Mouse (Mus musculus) mouse trophoblast stem cell (cell line): ENCODE measurements around the gene Wif1.

ENCODE experiments used
- in situ Hi-C, 2 experiments: fragments of 300-500 bp; cut with MseI, MboI; formaldehyde crosslinking; loops; 2 replicates in 1 of 2; 3 replicates in 1 of 2; pipeline ENCODE4 v1.15.1; 2025

Wif1 gene

DNA sequence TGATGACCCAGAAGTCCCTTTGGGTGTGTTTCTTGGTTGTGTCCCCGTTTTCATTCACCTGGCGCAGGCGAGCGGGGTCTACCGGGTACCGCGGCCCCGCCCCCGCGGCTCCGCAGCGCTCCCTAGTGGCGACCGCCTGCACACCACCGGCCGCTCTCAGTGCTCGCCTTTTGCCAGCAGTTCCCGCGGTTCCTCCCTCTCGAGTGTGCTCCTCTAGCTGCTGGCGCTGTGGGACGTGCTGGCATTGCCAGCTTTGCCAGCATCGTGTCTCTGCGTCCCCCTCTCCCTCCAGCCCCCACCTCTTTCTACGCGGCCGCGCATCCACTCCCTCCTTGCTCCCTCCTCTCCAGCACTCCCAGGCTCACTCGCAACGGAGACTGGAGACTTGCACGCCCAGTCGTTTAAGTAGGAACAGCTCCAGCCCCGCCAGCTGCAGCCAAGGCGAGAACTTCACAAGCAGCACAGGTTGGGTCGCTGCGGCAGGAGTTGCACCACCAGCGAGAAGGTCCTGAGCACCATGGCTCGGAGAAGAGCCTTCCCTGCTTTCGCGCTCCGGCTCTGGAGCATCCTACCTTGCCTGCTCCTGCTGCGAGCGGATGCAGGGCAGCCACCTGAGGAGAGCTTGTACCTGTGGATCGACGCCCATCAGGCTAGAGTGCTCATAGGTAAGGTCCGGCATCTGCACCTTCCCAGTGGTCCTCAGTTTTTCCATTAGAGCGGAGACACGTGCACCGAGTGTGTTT is at the start of gene Wif1:
Wif1 (plus strand) TSS at position 135 of the 743 bp plus-strand sequence.
- in situ Hi-C loops: loop anchor here (10.0 kb wide), 2 partner anchors 99 to 221 kb away; no protein-coding TSS in a partner anchor

DNA sequence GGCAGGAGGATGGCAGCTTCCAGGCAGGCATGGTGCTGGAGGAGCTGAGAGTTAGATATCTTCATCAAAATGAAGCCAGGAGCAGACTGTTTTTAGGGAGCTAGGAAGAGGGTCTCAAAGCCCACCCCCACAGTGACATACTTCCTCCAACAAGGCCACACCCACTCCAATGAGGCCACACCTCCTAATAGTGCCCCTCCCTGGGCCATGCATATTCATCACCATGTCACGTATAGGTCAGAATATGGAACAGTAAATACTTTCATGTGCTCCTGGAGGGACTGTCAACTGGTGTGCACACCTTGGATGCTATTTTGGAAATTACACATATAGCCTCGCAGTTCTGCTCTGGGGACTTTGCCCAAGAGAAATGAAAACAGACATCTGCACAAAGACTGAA is 31.6 kb upstream of the Wif1 start:
- in situ Hi-C loops: no loop called here

DNA sequence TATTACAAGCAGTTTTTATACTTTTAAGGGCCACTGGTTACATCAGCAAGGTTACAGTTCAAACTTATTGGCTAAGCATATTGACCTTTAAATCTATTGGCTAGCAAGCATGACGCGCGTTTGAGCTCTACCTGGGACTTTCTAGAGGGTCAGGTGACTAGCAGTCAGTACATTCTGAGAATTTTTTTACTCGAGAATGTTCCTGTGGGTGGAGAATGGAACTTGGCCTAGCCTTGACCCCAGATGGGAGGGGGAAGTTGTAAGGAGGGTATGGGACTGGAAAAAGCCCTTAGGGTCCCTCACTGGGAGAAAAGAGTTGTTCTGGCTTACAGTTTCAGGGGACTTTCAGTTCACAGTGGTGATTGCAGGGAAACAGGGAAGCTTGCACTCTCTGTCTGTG is 22.3 kb upstream of the Wif1 start:
- in situ Hi-C loops: no loop called here

DNA sequence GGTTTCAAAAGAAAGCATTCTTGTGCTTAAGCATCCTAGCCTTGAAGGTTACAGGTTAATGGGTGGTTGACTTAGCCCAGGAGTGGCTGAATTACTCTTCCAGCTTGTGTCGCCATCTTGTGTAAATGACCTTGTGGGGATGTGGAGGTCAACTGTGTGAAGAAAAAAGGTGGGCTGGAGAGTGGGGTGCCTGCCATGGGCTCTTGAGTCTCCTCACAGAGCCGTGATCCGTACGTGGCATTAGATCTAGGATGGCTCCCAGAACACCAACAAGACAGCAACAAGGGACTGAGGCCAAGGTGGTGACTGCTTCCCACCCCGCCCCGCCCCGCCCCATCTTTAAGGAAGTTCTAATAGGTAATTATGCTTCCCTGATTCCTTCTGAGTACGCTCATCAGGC is 17.5 kb upstream of the Wif1 start:
- in situ Hi-C loops: no loop called here

DNA sequence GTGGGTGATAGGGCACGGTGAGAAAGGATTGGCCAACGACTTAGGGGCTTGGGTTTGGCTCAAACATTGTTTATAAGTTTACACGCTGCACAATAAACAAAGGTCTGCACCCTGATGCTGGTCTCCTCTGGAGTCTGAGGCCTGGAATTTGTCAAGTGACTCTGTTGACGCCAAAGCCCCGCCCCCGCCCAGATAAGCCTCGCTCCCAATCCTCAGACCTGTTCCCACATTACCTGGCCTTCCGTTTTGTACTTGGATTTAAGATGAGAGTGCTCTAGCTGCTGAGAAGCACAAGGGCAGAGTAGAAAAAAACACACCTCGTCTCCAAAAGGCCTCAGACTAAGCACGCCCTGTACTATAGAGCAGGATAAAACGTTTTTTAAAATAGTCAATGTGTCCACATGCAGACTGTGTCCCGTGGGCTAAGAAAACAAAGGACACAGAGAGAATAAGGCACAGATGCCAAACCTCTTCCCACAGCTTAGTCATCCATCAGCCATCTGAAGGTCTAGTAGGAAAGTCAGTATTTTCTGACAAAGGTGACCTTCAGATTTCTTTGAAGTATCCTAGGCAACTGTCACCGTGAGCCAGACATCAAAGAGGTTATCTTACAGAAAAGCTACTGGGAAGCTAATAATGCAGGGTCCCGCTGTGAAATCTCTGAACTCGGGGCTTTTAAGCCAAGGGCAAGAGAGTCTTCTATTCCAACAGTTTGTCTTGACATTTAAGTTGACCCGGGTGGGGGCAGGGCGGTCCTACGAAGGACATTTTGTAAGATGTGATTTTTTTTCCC is 16.9 kb upstream of the Wif1 start:
- in situ Hi-C loops: no loop called here

DNA sequence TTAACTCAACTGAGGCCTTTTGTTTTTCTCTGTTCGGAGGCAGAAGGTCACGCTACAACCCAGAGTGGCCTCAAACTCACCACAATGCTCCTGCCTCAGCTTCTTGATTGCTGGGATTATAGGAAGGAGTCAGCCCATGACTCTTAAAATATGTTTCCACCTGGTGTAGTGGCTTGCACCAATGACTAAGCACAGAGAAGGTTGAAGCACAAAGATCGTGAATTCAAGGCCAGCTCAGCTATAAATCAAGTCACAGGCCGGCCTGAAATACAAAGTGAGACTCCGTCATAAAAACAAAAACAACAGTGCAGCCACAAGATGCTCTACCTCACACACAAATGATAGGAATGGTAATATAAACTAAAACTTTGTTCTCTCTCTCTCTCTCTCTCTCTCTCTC is 10.8 kb upstream of the Wif1 start:
- in situ Hi-C loops: loop anchor here in 1 of 2 experiments (10.0 kb wide), 1 partner anchor 108 kb away; no protein-coding TSS in a partner anchor

DNA sequence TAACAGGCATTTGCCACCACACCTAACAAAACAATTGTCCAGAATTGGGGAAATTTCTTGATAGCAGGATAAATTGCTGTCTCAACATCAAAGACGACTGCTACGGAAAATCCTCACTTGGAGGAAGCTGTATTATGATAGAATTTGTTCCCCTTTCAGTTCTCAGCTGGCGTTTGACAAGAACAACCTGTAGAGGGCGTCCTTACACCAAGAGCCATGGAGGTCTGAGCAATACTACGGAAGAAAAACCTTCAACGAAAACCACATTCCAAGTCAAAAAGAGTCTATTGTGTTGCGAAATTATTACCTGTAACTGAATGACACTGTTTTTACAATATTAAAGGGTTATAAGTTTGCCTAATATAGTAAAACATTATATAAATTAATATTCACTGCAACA is 2.0 kb upstream of the Wif1 start:
- in situ Hi-C loops: loop anchor here (10.0 kb wide), 2 partner anchors 97 to 223 kb away; no protein-coding TSS in a partner anchor

DNA sequence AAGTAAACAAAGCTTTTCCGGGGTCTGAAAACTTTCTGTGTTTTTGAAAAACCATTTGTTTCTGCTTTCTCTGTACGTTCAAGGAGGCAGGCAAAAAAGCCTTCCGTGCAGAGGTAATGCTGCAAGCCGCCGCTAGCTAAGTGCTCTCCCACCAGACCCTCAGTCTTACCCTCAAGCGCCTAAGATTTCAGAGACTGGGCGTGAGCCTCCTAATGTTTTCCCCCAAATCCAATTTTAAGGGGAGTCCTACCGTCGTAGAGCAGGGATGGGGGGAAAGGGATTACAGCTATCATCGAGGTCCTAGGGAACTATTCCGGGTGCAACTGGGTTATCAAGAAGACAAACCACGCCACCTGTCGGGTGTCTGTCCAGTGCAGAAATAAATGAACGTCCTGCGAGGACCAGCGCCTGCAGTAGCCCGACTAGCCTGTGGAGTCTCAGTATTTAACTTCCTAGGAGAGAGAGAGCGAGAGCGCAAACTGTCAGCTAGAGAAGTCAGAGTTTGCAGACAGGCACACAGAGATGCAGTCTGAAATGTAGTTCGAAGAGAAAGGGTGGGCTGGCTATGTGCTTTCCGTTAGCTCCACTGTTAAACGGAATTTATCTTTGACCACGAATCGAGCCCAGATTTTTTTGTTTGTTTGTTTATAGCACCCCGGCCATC is 500 bp upstream of the Wif1 start:
- in situ Hi-C loops: loop anchor here (10.0 kb wide), 2 partner anchors 98 to 222 kb away; no protein-coding TSS in a partner anchor

DNA sequence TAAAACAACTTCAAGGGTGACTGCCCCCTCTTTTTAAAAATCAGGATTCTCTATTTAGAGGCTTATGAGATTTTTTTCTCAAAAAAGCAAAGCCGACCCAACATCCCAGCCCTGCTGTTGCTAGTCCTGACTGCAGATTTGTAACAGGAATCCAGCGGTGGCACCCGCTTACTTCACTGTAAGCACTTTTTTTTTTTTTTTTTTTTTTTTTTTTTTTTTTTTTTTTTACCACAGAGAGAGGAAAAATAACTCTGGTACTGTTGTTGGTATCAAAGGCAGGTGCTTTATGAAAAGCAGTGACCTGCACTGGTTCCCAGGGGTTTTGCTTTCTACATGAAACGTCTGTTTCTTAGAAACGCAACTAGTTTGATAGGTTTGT is 798 bp downstream of the Wif1 start:
- in situ Hi-C loops: loop anchor here (10.0 kb wide), 2 partner anchors 100 to 220 kb away; no protein-coding TSS in a partner anchor

DNA sequence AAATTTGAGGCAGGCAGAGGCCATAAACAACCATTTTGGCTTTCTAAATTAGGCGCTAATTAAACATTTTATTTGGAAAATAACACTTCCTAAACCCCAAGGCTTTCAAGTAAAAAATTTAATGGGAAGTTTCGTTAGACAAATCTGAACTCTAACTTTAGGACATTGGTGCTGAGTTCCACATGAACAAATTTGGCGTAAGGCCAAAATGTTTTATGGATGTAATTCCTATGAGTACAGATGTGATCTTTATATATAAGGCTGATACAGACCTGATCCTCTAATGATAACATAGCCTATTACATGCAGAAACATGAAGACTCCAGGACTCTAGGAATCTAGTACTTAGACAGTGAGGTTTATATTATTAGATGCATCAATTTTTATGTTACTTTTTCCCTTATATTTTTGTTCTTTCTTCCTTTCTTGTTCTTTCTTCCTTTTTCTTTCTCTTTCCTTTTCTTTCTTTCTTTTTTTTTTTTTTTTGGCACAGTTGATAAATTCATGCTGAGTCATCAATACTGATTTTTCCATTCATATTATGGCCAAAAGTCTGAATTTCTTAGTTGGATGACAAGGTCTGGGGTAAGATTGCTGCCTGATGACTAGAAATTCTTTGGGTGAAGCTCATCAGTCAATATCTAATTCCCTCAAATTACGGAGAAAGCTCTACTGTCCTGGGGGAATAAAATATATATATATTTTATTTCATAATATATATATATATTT is 5.0 kb downstream of the Wif1 start:
- in situ Hi-C loops: loop anchor here (10.0 kb wide), 2 partner anchors 104 to 216 kb away; no protein-coding TSS in a partner anchor

DNA sequence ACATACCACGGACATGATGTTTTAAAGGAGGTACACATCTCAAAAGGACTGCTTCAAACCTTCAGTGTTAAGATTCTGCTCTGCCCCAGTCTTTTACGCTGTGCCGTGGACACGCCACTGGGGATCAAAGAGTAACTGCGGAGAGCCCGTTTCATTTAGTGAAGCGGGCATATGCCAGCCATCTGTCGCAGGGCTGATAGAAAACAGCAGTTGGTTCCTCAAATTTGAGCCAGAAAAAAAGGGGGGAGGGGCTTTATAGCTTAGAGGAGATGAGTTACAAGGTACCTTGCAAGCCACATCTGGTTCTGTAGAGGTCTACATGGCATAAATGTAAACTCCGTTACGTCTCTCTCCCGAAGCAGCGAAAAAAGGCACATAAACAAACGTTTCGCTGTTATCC is 7.2 kb downstream of the Wif1 start:
- in situ Hi-C loops: no loop called here

DNA sequence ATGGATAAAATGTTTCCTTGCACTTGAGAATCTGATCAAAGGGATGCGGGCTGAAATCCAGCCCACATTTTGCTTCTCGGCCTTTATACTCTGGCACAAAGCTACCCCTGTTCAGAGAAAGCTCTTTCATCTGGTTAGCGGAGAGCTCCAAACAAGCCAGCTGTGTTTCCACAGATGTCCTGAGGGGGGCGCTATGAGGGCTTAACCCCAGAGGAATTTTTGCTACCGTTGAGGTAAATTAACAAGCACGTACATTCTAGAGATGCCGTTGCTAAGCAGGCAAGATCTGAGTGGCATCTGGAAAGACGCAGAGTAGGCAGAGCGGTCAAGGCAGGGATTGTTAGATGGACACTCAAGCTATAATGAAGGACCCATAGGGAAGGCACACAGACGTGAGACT is 13.7 kb downstream of the Wif1 start:
- in situ Hi-C loops: no loop called here

DNA sequence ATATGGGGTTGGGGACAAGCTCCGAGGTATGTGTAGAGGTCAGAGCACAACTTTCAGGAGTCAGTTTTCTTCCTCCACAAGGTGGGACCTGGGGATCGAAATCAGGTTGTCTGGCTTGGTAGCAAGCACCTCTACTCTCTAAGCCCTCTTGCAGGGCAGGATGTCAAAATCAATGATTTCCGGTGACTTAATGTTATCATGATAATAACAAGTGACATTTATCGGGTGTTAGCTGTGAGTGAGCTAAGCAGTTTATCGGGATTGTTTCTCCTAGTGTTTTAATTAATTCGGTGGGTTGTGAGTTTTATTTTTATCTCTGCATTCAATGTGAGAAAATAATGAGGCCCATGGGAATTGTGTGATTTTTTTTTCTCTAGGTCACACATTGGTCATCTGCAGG is 18.3 kb downstream of the Wif1 start:
- in situ Hi-C loops: no loop called here

DNA sequence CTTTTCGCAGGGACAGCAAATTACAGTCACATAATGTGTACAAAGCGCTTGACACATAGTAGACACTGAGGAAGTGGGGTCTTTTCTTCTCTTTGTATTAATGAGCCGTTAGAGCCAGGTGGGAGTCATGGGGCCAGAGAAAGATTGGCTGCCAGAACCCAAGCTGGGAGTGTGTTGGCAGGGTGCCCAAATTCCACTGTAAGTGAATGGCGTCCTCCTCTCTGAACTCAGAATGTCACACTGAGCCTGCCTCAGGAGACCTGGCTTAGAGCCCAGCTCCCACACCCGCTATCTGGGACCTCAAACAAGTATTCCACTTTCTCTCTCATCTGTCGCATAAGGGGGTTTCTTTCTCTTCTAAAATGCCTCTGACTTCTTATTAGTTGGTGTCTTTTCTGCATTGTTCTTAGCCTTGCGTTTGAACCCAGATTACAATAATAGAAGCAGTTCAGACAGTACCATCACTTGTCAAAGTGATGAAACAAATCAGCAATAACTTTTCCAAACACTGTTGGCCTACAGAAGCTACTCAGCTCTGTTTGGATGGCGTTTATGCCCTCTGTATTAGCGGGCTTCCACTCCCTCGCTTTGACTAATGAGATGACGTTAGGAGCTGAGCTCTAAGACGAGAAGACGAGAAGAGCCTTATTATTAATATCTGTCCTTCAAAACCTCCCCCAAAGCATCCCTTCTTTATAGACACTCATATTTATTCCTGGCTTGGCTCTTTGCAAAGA is 21.9 kb downstream of the Wif1 start:
- in situ Hi-C loops: no loop called here

DNA sequence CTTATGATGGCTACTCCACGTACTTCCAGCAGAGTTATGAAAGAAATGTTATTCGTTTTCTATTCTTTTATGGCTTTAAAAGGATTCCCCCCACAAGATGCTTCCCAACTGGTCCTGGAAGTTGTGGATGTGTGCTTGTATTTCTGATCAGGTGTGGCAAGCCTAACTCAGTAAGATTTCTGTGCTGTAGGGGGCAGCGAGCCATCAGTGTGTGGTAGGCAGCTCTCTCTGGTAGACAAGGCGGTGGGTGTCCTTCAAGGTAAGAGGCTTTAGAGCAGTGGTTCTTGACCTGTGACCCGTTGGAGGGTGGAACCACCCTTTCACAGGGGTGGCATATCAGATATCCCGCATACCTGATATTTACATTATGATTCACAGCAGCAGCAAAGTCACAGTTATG is 23.1 kb downstream of the Wif1 start:
- in situ Hi-C loops: no loop called here

DNA sequence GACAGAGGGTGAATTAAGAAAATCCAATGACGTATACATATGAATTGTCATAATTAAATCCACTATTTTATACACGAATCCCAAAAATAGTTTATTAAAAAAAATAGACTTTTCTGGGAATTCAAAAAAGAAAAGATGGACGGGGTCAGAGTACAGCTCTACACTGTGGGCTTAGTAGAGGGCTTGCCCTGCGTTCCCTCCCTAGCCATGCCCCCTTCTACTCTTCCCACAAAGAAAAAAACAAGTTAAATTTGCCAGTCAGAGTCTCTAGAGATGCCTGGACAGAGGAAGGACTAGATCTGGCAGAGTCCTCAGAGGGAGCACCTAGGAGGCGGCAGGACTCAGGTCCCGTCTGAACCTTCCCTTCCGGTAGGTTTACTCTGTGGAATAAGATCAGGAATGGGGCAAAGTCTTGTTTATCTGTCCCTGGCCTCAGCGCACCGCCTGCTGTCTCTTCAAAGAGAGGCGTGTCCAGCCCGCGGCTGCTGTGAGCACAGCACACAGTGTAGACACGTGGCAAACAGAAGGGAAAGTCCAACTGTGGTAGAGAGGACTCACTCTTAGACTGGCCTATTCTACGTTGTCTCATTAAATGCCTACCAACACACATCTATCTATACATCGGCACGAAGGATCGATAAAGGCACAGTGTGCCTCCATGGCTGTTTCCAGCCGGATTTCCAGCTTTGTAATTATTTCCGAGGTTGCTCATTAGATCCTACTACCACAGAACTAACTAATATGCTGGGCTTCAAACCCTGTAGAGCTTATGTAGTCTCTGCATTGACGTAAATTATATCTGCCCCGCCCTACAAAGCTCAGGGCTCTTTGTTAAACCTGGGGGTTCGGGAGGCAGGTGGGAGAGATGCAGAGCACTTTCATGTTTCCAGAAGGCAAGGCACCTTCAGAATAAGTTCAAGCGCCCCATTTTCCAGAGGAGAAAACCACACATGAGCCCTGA is 25.6 kb downstream of the Wif1 start:
- in situ Hi-C loops: no loop called here

DNA sequence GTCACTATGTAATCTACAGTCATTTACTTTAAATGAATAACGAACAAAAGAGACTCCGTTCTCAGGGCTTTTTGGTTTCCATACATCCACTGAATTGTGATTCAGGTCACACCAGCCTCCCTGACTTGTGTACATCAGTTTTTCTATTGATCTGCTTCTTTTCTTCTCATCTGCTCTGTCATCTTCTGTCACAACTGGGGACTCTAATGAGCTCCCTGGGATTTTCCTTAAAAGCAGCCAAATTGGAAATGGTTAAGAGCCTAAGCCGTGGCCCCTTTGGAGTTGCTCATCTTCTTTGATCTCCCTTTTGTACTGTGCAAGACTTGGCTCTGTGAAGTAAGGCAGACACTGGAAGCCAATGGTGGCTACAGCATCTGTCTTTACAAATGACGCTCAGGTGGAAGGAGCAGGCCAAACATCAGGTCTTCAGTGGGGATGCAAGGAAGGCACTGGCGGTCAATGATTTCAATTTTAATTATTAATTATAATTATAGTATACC is 27.6 kb downstream of the Wif1 start:
- in situ Hi-C loops: no loop called here

DNA sequence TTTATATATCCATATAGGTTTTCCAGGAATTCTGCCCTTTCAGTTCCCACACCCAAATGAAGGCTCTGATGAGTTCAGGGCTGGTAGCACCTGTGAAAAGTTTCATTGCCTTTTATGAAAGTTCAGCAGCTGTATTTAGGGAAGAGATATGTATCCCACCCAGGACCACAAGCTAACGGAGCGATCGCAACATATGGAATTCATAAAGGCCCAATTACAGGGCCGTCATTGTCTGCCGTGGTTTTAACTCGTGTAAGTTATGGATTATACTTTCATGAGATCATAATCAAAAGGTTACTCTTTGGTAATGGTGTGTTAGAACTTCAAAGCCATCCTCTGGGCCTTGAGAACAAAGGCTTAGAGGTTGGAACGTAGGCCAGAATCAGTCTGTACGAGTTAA is 28.9 kb downstream of the Wif1 start:
- in situ Hi-C loops: no loop called here

DNA sequence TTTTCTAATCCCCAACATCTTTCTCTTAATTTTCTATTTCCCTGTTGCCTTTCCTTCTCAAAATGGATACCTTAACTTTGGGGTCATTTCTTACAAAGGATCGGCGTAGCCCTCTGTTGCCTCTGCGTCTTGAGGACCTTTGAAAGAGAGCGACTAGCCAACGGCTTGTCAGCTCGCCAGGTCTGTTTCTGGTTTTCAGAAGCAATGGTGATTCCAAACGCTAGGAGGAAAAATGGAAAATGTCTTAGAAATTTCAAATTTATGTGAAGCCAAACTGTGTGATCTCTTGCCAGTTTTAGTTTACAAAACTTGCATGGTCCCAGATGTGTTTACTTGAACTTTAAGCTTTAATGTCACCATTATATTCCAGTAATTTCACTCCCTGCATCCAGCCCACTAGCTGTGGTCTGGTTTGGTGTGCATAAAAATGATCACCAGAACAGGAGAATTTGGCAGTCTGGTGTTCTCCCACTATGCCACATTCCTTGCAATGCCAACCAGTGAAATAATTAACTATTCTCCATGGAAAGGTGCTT is 33.7 kb downstream of the Wif1 start:
- in situ Hi-C loops: no loop called here
